Mouse (Mus musculus) myocyte (in vitro differentiated cells): ENCODE data around the gene Crygn.

Experiments
- CEBPB ChIP-seq: IDR thresholded peaks from 2 replicates; pipeline ENCODE4 v1.6.1; 2011; ENCODE audit warnings: mild to moderate bottlenecking, moderate library complexity; ENCODE audit not compliant: poor library complexity, insufficient read depth, severe bottlenecking
- MAX ChIP-seq: IDR thresholded peaks from one replicate; pipeline ENCODE4 v1.6.1; 2011; ENCODE audit warnings: low read depth, mild to moderate bottlenecking, control low read depth
- POLR2A ChIP-seq: IDR thresholded peaks from one replicate; pipeline ENCODE4 v1.6.1; 2011; ENCODE audit warnings: low read depth, mild to moderate bottlenecking, control low read depth, moderate library complexity; ENCODE audit not compliant: insufficient read length
- POLR2AphosphoS2 ChIP-seq: IDR thresholded peaks from one replicate; pipeline ENCODE4 v1.6.1; 2011; ENCODE audit warnings: low read depth, control low read depth; ENCODE audit not compliant: insufficient read length
- TCF12 ChIP-seq: IDR thresholded peaks from one replicate; pipeline ENCODE4 v1.6.1; 2011; ENCODE audit warnings: mild to moderate bottlenecking, control low read depth; ENCODE audit not compliant: poor library complexity, insufficient read depth, severe bottlenecking
- USF1 ChIP-seq: IDR thresholded peaks from one replicate; pipeline ENCODE4 v1.6.1; 2011; ENCODE audit warnings: low read depth, mild to moderate bottlenecking, control low read depth, moderate library complexity

DNA sequence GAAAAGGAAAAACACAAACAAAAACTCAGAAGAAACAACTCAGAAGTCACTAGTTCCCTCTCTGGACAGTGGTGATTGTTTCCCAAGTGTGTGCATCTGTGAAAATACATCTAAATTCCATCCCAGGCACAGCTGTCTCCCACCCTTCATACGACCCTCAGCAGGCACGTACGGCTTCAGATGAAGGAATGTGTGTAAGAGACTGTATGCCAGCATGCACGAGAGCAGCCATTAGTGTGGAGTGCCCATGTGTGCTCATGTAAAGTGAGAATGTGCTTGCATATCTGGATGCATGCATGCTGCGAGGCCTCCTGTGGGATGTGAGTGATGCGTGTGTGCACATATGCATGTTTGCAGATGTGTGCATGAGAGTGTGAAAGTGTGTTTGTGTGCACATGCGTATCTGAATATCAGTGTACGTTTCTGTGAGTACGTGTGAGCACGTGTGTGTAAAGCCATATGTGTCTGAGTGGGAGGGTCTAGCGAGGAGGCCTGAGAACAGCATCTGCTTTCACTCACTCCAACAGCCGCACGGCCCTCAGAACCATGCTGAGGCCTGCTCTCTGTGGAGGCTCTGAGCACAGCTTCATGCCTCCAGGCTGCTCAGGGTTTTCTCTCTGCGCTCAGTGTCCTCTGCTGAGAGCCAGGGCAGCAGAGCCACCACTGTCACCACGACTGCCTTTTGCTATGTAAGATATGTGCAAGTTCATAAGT lies 16.5 kb downstream of the Crygn start:
- no peak for TF ChIP-seq POLR2A
- TF ChIP-seq TCF12 = no peak
- TF ChIP-seq MAX = no peak
- no peak for TF ChIP-seq USF1
- no peak for TF ChIP-seq POLR2AphosphoS2
- no peak for TF ChIP-seq CEBPB
